Mouse (Mus musculus) lung, embryonic 16.5 days (tissue): Measurements from ENCODE around the gene Gorab. TPM values are rescaled to one million over a fixed set of nuclear protein-coding genes. Genes with fewer than 3 reads are reported as not detected.

ENCODE experiments used
- ATAC-seq: fragments of 200-750 bp; cut with Nextera tagmentation; 2 replicates; pipeline ENCODE4 v1.8.0; 2017; ENCODE audit warnings: low read depth, mild to moderate bottlenecking, moderate library complexity
- H3K27ac ChIP-seq: fragments of 300-500 bp; sonication (generic); 2 replicates; pipeline ENCODE4 v1.5.1; 2014; ENCODE audit warnings: mild to moderate bottlenecking, control low read depth, low read length
- H3K27me3 ChIP-seq: fragments of 300-500 bp; sonication (generic); 2 replicates; pipeline ENCODE4 v1.6.1; 2014; ENCODE audit warnings: low read depth, low read length, mixed read lengths; ENCODE audit not compliant: control insufficient read depth, insufficient read depth
- H3K36me3 ChIP-seq: fragments of 300-500 bp; sonication (generic); 2 replicates; pipeline ENCODE4 v1.6.1; 2014; ENCODE audit warnings: low read length; ENCODE audit not compliant: control insufficient read depth, insufficient read depth
- H3K4me1 ChIP-seq: fragments of 300-500 bp; sonication (generic); replicated peaks from 2 replicates; pipeline ENCODE4 v1.6.1; 2014; ENCODE audit warnings: low read length, mixed read lengths; ENCODE audit not compliant: control insufficient read depth, insufficient read depth
- H3K4me2 ChIP-seq: fragments of 300-500 bp; sonication (generic); 2 replicates; pipeline ENCODE4 v1.6.1; 2014; ENCODE audit warnings: low read depth, low read length, control low read depth
- H3K4me3 ChIP-seq: fragments of 300-500 bp; sonication (generic); 2 replicates; pipeline ENCODE4 v1.5.1; 2014; ENCODE audit warnings: mild to moderate bottlenecking, low read length, control low read depth
- H3K9ac ChIP-seq: fragments of 300-500 bp; sonication (generic); 2 replicates; pipeline ENCODE4 v1.6.1; 2014; ENCODE audit warnings: low read length, control low read depth
- H3K9me3 ChIP-seq: fragments of 300-500 bp; sonication (generic); 2 replicates; pipeline ENCODE4 v1.6.1; 2016; ENCODE audit warnings: low read length; ENCODE audit not compliant: control insufficient read depth
- WGBS: fragments of 180-500 bp; shearing (Covaris S2); extraction: QIAGEN DNeasy Blood & Tissue Kit; methylation state at CpG from one replicate; pipeline ENCODE4 v1.1.7; 2014; 5-methylcytosine and 5-hydroxymethylcytosine counted together
- polyA plus RNA-seq: library from polyadenylated mRNA; unstranded; fragments of >200 nt; fragmentation: Nextera tagmentation; extraction: Ambion mirVana; gene quantifications from 2 replicates; pipeline ENCODE4 v1.2.1, GENCODE M21; 2015

The Gorab gene
- 19.8 and 24.2 TPM in 2 replicates for polyA plus RNA-seq

- Histone ChIP-seq H3K27ac (peak within 1 kb of the TSS; percentile 64), H3K4me2 (peak within 1 kb of the TSS; percentile 77), H3K36me3 (no peaks in the 10 kb centered on the region), H3K9me3 (no peaks in the 10 kb centered on the region), H3K27me3 (no peaks in the 10 kb centered on the region), H3K4me1 (peaks cover 10% of the 10 kb centered on the region), H3K9ac (peak within 1 kb of the TSS; percentile 80), H3K4me3 (peak within 1 kb of the TSS; percentile 80)
- peak; percentile 100 for ATAC-seq
- WGBS, result under 1% methylated on average over 28 of the region's 28 CpGs
Measured at GRCm38 (mm10) chr1:163403498-163404126, at the start of gene Gorab. TSS of gene Gorab (minus strand) at chr1:163403669.

- peak; percentile 87 for ATAC-seq
- Histone ChIP-seq H3K4me3 (no peak overlapping the region), H3K4me1 (peaks cover 3% of the 10 kb centered on the region), H3K27ac (no peak overlapping the region), H3K27me3 (no peaks in the 10 kb centered on the region), H3K36me3 (no peaks in the 10 kb centered on the region), H3K9me3 (no peaks in the 10 kb centered on the region), H3K4me2 (no peak overlapping the region), H3K9ac (no peak overlapping the region)
- 2% methylated on average over 3 of the region's 3 CpGs for WGBS
Measured at GRCm38 (mm10) chr1:163443832-163444231, 40.4 kb upstream of the Gorab start.

- no peaks in the 10 kb centered on the region for H3K9me3 ChIP-seq
- H3K4me2 ChIP-seq, result no peak overlapping the region
- H3K36me3 ChIP-seq, result no peaks in the 10 kb centered on the region
- WGBS, result 53% methylated on average over 2 of the region's 2 CpGs
- H3K4me1 ChIP-seq, result peaks cover 3% of the 10 kb centered on the region
- H3K9ac ChIP-seq, result no peak overlapping the region
- no peaks in the 10 kb centered on the region for H3K27me3 ChIP-seq
- no peak overlapping the region for H3K27ac ChIP-seq
- ATAC-seq, result no peak
- no peak overlapping the region for H3K4me3 ChIP-seq
Measured at GRCm38 (mm10) chr1:163439002-163439401, 35.5 kb upstream of the Gorab start.

GRCm38 (mm10) chr1:163423467-163424014 lies 20.1 kb upstream of the Gorab start:
- no peak overlapping the region for H3K9ac ChIP-seq
- WGBS, result 31% methylated on average over 8 of the region's 8 CpGs
- H3K27me3 ChIP-seq, result no peaks in the 10 kb centered on the region
- no peak overlapping the region for H3K4me2 ChIP-seq
- no peak overlapping the region for H3K27ac ChIP-seq
- H3K9me3 ChIP-seq, result no peaks in the 10 kb centered on the region
- peaks cover 3% of the 10 kb centered on the region; the same call in 1 of the 2 replicates for H3K4me1 ChIP-seq
- no peak overlapping the region for H3K4me3 ChIP-seq
- no peaks in the 10 kb centered on the region for H3K36me3 ChIP-seq
- no peak for ATAC-seq

- Histone ChIP-seq H3K4me3 (no peak overlapping the region), H3K36me3 (no peaks in the 10 kb centered on the region), H3K4me2 (no peak overlapping the region), H3K9ac (no peak overlapping the region), H3K9me3 (no peaks in the 10 kb centered on the region), H3K27me3 (no peaks in the 10 kb centered on the region), H3K27ac (no peak overlapping the region), H3K4me1 (no peaks in the 10 kb centered on the region)
- no peak for ATAC-seq
- 52% methylated on average over 2 of the region's 2 CpGs for WGBS
Measured at GRCm38 (mm10) chr1:163417191-163417590, 13.7 kb upstream of the Gorab start.

- Histone ChIP-seq H3K9me3 (no peaks in the 10 kb centered on the region), H3K9ac (no peak overlapping the region), H3K27ac (no peak overlapping the region), H3K4me2 (no peak overlapping the region), H3K4me3 (no peak overlapping the region), H3K36me3 (no peaks in the 10 kb centered on the region), H3K4me1 (no peaks in the 10 kb centered on the region), H3K27me3 (no peaks in the 10 kb centered on the region)
- ATAC-seq, result no peak
- 68% methylated on average over 2 of the region's 2 CpGs for WGBS
Measured at GRCm38 (mm10) chr1:163414200-163414599, 10.7 kb upstream of the Gorab start.

GRCm38 (mm10) chr1:163406203-163406602 lies 2.7 kb upstream of the Gorab start:
- no peak overlapping the region for H3K27ac ChIP-seq
- no peak overlapping the region for H3K4me2 ChIP-seq
- no peak overlapping the region for H3K4me3 ChIP-seq
- H3K36me3 ChIP-seq, result no peaks in the 10 kb centered on the region
- no peak for ATAC-seq
- no peaks in the 10 kb centered on the region for H3K27me3 ChIP-seq
- H3K4me1 ChIP-seq, result peaks cover 10% of the 10 kb centered on the region
- 56% methylated on average over 3 of the region's 3 CpGs for WGBS
- no peaks in the 10 kb centered on the region for H3K9me3 ChIP-seq
- H3K9ac ChIP-seq, result no peak overlapping the region

- WGBS, result 64% methylated on average over 6 of the region's 6 CpGs
- H3K27ac ChIP-seq, result no peak overlapping the region
- no peaks in the 10 kb centered on the region for H3K4me1 ChIP-seq
- no peaks in the 10 kb centered on the region for H3K27me3 ChIP-seq
- H3K9me3 ChIP-seq, result no peaks in the 10 kb centered on the region
- H3K36me3 ChIP-seq, result peaks cover 13% of the 10 kb centered on the region
- no peak overlapping the region for H3K9ac ChIP-seq
- ATAC-seq, result no peak
- H3K4me2 ChIP-seq, result no peak overlapping the region
- no peak overlapping the region for H3K4me3 ChIP-seq
Measured at GRCm38 (mm10) chr1:163391321-163391720, 12.1 kb downstream of the Gorab start.

GRCm38 (mm10) chr1:163390044-163390443 lies 13.4 kb downstream of the Gorab start:
- no peak for ATAC-seq
- WGBS, result 77% methylated on average over 4 of the region's 4 CpGs
- no peaks in the 10 kb centered on the region for H3K27me3 ChIP-seq
- no peaks in the 10 kb centered on the region for H3K4me1 ChIP-seq
- no peak overlapping the region for H3K9ac ChIP-seq
- H3K9me3 ChIP-seq, result no peaks in the 10 kb centered on the region
- H3K27ac ChIP-seq, result no peak overlapping the region
- no peak overlapping the region for H3K4me3 ChIP-seq
- peaks cover 18% of the 10 kb centered on the region for H3K36me3 ChIP-seq
- H3K4me2 ChIP-seq, result no peak overlapping the region
